Mouse (Mus musculus): Measurements from ENCODE around the gene Ppy. TPM values are rescaled to one million over a fixed set of nuclear protein-coding genes. Genes with fewer than 3 reads are reported as not detected.

Gene Ppy
- total and polyA plus RNA-seq, 2 experiments from 2014 or later = not detected

GRCm38 (mm10) chr11:102087931-102088898, 12.9 kb downstream of the Ppy start, which contains the start of gene Mpp2:
Gene Mpp2, minus strand, starts transcription at chr11:102088515.
- peak within 1 kb of the TSS; percentile 65 for H3K4me3 ChIP-seq (ENCODE audit: low read depth, low read length)
- TF ChIP-seq EP300 (IDR thresholded peaks at IDR 0.05; ENCODE audit: low read depth) (no peak), CTCF (IDR thresholded peaks at IDR 0.05; ENCODE audit: low read depth) (no peak)
- ATAC-seq (ENCODE audit: insufficient read depth, low read depth) = peak; percentile 58
- peak; percentile 77 for DNase-seq (ENCODE audit: low spot score)
- peak within 1 kb of the TSS; percentile 39 for H3K9ac ChIP-seq (replicated peaks; ENCODE audit: low read depth, low read length)
- H3K36me3 ChIP-seq (replicated peaks; ENCODE audit: control insufficient read depth, insufficient read depth, low read length) = no peaks in the 10 kb centered on the region
- under 1% methylated on average over 49 of the region's 49 CpGs for WGBS
- no peaks in the 10 kb centered on the region for H3K9me3 ChIP-seq (replicated peaks; ENCODE audit: control insufficient read depth, low read length)
- H3K27me3 ChIP-seq (ENCODE audit: control insufficient read depth, insufficient read depth, low read length) = no peaks in the 10 kb centered on the region
- peak within 1 kb of the TSS; percentile 52 for H3K27ac ChIP-seq (ENCODE audit: low read depth)
- peak within 1 kb of the TSS; percentile 86 for H3K4me2 ChIP-seq (ENCODE audit: low read depth, low read length)
- no peaks in the 10 kb centered on the region for H3K4me1 ChIP-seq (ENCODE audit: control insufficient read depth, insufficient read depth)

GRCm38 (mm10) chr11:102087081-102087751, 13.9 kb downstream of the Ppy start:
- TF ChIP-seq CTCF (IDR thresholded peaks at IDR 0.05; ENCODE audit: low read depth) = no peak
- no peak for TF ChIP-seq EP300 (IDR thresholded peaks at IDR 0.05; ENCODE audit: low read depth)
- peak overlapping the region; percentile 65 for H3K4me3 ChIP-seq (ENCODE audit: low read depth, low read length)
- peak overlapping the region; percentile 86 for H3K4me2 ChIP-seq (ENCODE audit: low read depth, low read length)
- H3K9me3 ChIP-seq (replicated peaks; ENCODE audit: control insufficient read depth, low read length) = no peaks in the 10 kb centered on the region
- H3K36me3 ChIP-seq (replicated peaks; ENCODE audit: control insufficient read depth, insufficient read depth, low read length) = no peaks in the 10 kb centered on the region
- H3K4me1 ChIP-seq (ENCODE audit: control insufficient read depth, insufficient read depth) = peaks cover 6% of the 10 kb centered on the region
- under 1% methylated on average over 39 of the region's 39 CpGs for WGBS
- peak overlapping the region; percentile 43 for H3K27ac ChIP-seq (ENCODE audit: low read depth)
- ATAC-seq (ENCODE audit: insufficient read depth, low read depth) = peak; percentile 61
- DNase-seq (ENCODE audit: low spot score) = peak; percentile 76
- H3K27me3 ChIP-seq (ENCODE audit: control insufficient read depth, insufficient read depth, low read length) = no peaks in the 10 kb centered on the region
- H3K9ac ChIP-seq (replicated peaks; ENCODE audit: low read depth, low read length) = peak overlapping the region; percentile 39

DNA sequence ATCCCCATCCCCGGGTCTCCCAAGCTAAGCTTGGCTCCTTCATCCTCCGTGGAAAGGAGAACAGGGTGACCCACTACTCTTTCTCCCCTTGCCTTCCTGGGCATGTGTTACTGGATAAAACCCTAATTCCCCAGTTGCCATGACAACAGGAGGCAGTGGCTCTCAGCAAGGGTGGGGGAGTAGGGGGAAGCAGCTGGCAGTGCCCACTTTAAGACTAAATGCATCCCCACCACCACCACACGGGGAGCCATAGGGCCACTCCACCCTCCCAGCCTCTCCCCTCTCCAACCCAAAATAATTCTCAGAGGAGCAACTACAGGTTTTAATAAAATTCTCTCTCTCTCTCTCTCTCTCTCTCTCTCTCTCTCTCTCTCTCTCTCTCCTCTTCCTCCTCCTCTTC, 14.8 kb downstream of the Ppy start:
- no peak for TF ChIP-seq CTCF (IDR thresholded peaks at IDR 0.05; ENCODE audit: low read depth)
- TF ChIP-seq EP300 (IDR thresholded peaks at IDR 0.05; ENCODE audit: low read depth) = no peak
- Histone ChIP-seq H3K9ac (replicated peaks; ENCODE audit: low read depth, low read length) (no peak overlapping the region), H3K36me3 (replicated peaks; ENCODE audit: control insufficient read depth, insufficient read depth, low read length) (no peaks in the 10 kb centered on the region), H3K27me3 (ENCODE audit: control insufficient read depth, insufficient read depth, low read length) (no peaks in the 10 kb centered on the region), H3K4me1 (ENCODE audit: control insufficient read depth, insufficient read depth) (peaks cover 9% of the 10 kb centered on the region), H3K4me3 (ENCODE audit: low read depth, low read length) (no peak overlapping the region), H3K27ac (ENCODE audit: low read depth) (no peak overlapping the region), H3K4me2 (ENCODE audit: low read depth, low read length) (no peak overlapping the region), H3K9me3 (replicated peaks; ENCODE audit: control insufficient read depth, low read length) (no peaks in the 10 kb centered on the region)
- 26% methylated on average over 3 of the region's 3 CpGs for WGBS
- ATAC-seq (ENCODE audit: insufficient read depth, low read depth) (no peak), DNase-seq (ENCODE audit: low spot score) (no peak)

DNA sequence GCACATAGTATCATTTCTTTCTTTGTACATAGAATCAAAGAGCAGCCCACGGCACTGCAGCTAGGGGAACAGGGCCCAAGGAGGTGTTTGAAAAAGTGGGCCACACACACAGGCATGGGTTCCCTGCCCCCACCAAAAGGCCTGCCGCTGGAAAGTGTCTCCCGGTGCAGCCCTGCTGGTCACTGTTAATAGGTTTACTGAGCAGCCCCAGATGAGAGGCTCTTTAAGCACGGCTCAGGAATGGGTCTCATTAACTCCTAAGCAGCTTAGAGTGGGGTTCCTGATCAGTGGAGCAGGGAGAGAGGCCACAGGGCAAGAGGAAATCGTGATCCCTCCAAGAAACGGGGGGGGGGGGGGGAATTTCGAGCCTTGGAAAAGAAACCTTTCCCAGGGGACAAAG, 17.0 kb downstream of the Ppy start:
- DNase-seq (ENCODE audit: low spot score) = no peak
- no peak for ATAC-seq (ENCODE audit: insufficient read depth, low read depth)
- H3K27me3 ChIP-seq (ENCODE audit: control insufficient read depth, insufficient read depth, low read length) = no peaks in the 10 kb centered on the region
- no peak overlapping the region for H3K4me3 ChIP-seq (ENCODE audit: low read depth, low read length)
- H3K9ac ChIP-seq (replicated peaks; ENCODE audit: low read depth, low read length) = no peak overlapping the region
- no peaks in the 10 kb centered on the region for H3K9me3 ChIP-seq (replicated peaks; ENCODE audit: control insufficient read depth, low read length)
- no peak overlapping the region for H3K27ac ChIP-seq (ENCODE audit: low read depth)
- peaks cover 9% of the 10 kb centered on the region for H3K4me1 ChIP-seq (ENCODE audit: control insufficient read depth, insufficient read depth)
- 55% methylated on average over 7 of the region's 7 CpGs for WGBS
- no peak overlapping the region for H3K4me2 ChIP-seq (ENCODE audit: low read depth, low read length)
- TF ChIP-seq CTCF (IDR thresholded peaks at IDR 0.05; ENCODE audit: low read depth) (no peak), EP300 (IDR thresholded peaks at IDR 0.05; ENCODE audit: low read depth) (no peak)
- no peaks in the 10 kb centered on the region for H3K36me3 ChIP-seq (replicated peaks; ENCODE audit: control insufficient read depth, insufficient read depth, low read length)

DNA sequence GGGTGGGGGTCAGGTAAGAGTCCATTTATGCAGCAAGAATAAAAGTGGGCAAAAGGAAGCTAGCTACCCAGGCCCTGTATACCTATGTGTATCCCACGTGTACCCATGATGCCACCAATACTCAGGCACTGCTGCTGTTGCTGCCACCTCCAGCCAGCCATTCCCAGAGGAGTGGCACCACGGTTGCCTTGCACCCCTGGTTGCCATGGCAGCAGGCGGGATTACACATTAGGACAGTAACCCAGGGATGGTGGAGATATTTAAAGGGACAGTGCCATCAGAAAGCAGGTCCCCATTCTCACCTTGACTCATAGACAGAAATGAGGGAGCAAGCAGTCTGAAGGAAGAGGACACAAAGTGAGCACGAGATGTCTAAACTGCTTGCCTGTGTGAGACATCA, 17.9 kb downstream of the Ppy start:
- Histone ChIP-seq H3K9ac (replicated peaks; ENCODE audit: low read depth, low read length) (no peak overlapping the region), H3K4me2 (ENCODE audit: low read depth, low read length) (no peak overlapping the region), H3K36me3 (replicated peaks; ENCODE audit: control insufficient read depth, insufficient read depth, low read length) (no peaks in the 10 kb centered on the region), H3K4me1 (ENCODE audit: control insufficient read depth, insufficient read depth) (peaks cover 9% of the 10 kb centered on the region), H3K4me3 (ENCODE audit: low read depth, low read length) (no peak overlapping the region), H3K9me3 (replicated peaks; ENCODE audit: control insufficient read depth, low read length) (no peaks in the 10 kb centered on the region), H3K27ac (ENCODE audit: low read depth) (no peak overlapping the region), H3K27me3 (ENCODE audit: control insufficient read depth, insufficient read depth, low read length) (no peaks in the 10 kb centered on the region)
- TF ChIP-seq CTCF (IDR thresholded peaks at IDR 0.05; ENCODE audit: low read depth) (no peak), EP300 (IDR thresholded peaks at IDR 0.05; ENCODE audit: low read depth) (no peak)
- no peak for ATAC-seq (ENCODE audit: insufficient read depth, low read depth)
- 66% methylated on average over 4 of the region's 4 CpGs for WGBS
- DNase-seq (ENCODE audit: low spot score) = no peak
